Mouse (Mus musculus): Measurements from ENCODE around the gene Spint2. TPM values are rescaled to one million over a fixed set of nuclear protein-coding genes. Genes with fewer than 3 reads are reported as not detected.

Gene Spint2
- polyA plus RNA-seq, 1 experiment: 146 TPM

- Histone ChIP-seq H3K4me3 (ENCODE audit: control insufficient read depth, low read depth, low read length) (no peak overlapping the region), H3K27ac (ENCODE audit: control insufficient read depth, insufficient read depth, low read depth, low read length) (no peak overlapping the region), H3K36me3 (ENCODE audit: control insufficient read depth, insufficient read depth, low read length) (peaks cover 2% of the 10 kb centered on the region; the same call in 1 of the 2 replicates), H3K27me3 (ENCODE audit: control insufficient read depth, insufficient read depth, low read length) (no peaks in the 10 kb centered on the region), H3K4me1 (ENCODE audit: control insufficient read depth, insufficient read depth, low read length) (no peaks in the 10 kb centered on the region)
- no peak for TF ChIP-seq CTCF (IDR thresholded peaks at IDR 0.05; ENCODE audit: control insufficient read depth, insufficient read depth, insufficient replicate concordance, low read depth, low read length)
- TF ChIP-seq POLR2A (IDR thresholded peaks at IDR 0.05; ENCODE audit: control insufficient read depth, low read depth, low read length): no peak
These were observed 19.6 kb downstream of the Spint2 start for GRCm38 (mm10) chr7:29262151-29262550.

GRCm38 (mm10) chr7:29259781-29260730 is 21.7 kb downstream of the Spint2 start:
- TF ChIP-seq CTCF (IDR thresholded peaks at IDR 0.05; ENCODE audit: control insufficient read depth, insufficient read depth, insufficient replicate concordance, low read depth, low read length) (no peak), POLR2A (IDR thresholded peaks at IDR 0.05; ENCODE audit: control insufficient read depth, low read depth, low read length) (no peak)
- H3K36me3 ChIP-seq (ENCODE audit: control insufficient read depth, insufficient read depth, low read length): peaks cover 2% of the 10 kb centered on the region; the same call in 1 of the 2 replicates
- H3K4me3 ChIP-seq (ENCODE audit: control insufficient read depth, low read depth, low read length): no peak overlapping the region
- no peaks in the 10 kb centered on the region for H3K27me3 ChIP-seq (ENCODE audit: control insufficient read depth, insufficient read depth, low read length)
- H3K4me1 ChIP-seq (ENCODE audit: control insufficient read depth, insufficient read depth, low read length): no peaks in the 10 kb centered on the region
- no peak overlapping the region for H3K27ac ChIP-seq (ENCODE audit: control insufficient read depth, insufficient read depth, low read depth, low read length)

GRCm38 (mm10) chr7:29257368-29257767 is 24.3 kb downstream of the Spint2 start:
- no peaks in the 10 kb centered on the region for H3K4me1 ChIP-seq (ENCODE audit: control insufficient read depth, insufficient read depth, low read length)
- TF ChIP-seq CTCF (IDR thresholded peaks at IDR 0.05; ENCODE audit: control insufficient read depth, insufficient read depth, insufficient replicate concordance, low read depth, low read length): no peak
- no peak overlapping the region for H3K27ac ChIP-seq (ENCODE audit: control insufficient read depth, insufficient read depth, low read depth, low read length)
- no peaks in the 10 kb centered on the region for H3K27me3 ChIP-seq (ENCODE audit: control insufficient read depth, insufficient read depth, low read length)
- peaks cover 2% of the 10 kb centered on the region; the same call in 1 of the 2 replicates for H3K36me3 ChIP-seq (ENCODE audit: control insufficient read depth, insufficient read depth, low read length)
- no peak overlapping the region for H3K4me3 ChIP-seq (ENCODE audit: control insufficient read depth, low read depth, low read length)

- TF ChIP-seq CTCF (IDR thresholded peaks at IDR 0.05; ENCODE audit: control insufficient read depth, insufficient read depth, insufficient replicate concordance, low read depth, low read length) (no peak), POLR2A (IDR thresholded peaks at IDR 0.05; ENCODE audit: control insufficient read depth, low read depth, low read length) (no peak)
- Histone ChIP-seq H3K36me3 (ENCODE audit: control insufficient read depth, insufficient read depth, low read length) (peaks cover 2% of the 10 kb centered on the region; the same call in 1 of the 2 replicates), H3K27ac (ENCODE audit: control insufficient read depth, insufficient read depth, low read depth, low read length) (no peak overlapping the region), H3K4me3 (ENCODE audit: control insufficient read depth, low read depth, low read length) (no peak overlapping the region), H3K27me3 (ENCODE audit: control insufficient read depth, insufficient read depth, low read length) (no peaks in the 10 kb centered on the region), H3K4me1 (ENCODE audit: control insufficient read depth, insufficient read depth, low read length) (no peaks in the 10 kb centered on the region)
These were observed 25.8 kb downstream of the Spint2 start for GRCm38 (mm10) chr7:29255875-29256274.

- H3K27ac ChIP-seq (ENCODE audit: control insufficient read depth, insufficient read depth, low read depth, low read length): no peak overlapping the region
- TF ChIP-seq POLR2A (IDR thresholded peaks at IDR 0.05; ENCODE audit: control insufficient read depth, low read depth, low read length) (no peak), CTCF (IDR thresholded peaks at IDR 0.05; ENCODE audit: control insufficient read depth, insufficient read depth, insufficient replicate concordance, low read depth, low read length) (no peak)
- H3K4me3 ChIP-seq (ENCODE audit: control insufficient read depth, low read depth, low read length): no peak overlapping the region
- no peaks in the 10 kb centered on the region for H3K27me3 ChIP-seq (ENCODE audit: control insufficient read depth, insufficient read depth, low read length)
- H3K4me1 ChIP-seq (ENCODE audit: control insufficient read depth, insufficient read depth, low read length): no peaks in the 10 kb centered on the region; the same call in 1 of the 2 replicates
- peaks cover 2% of the 10 kb centered on the region; the same call in 1 of the 2 replicates for H3K36me3 ChIP-seq (ENCODE audit: control insufficient read depth, insufficient read depth, low read length)
These were observed 27.9 kb downstream of the Spint2 start for GRCm38 (mm10) chr7:29253842-29254241.

GRCm38 (mm10) chr7:29251166-29251565 is 30.5 kb downstream of the Spint2 start:
- TF ChIP-seq CTCF (IDR thresholded peaks at IDR 0.05; ENCODE audit: control insufficient read depth, insufficient read depth, insufficient replicate concordance, low read depth, low read length): no peak
- TF ChIP-seq POLR2A (IDR thresholded peaks at IDR 0.05; ENCODE audit: control insufficient read depth, low read depth, low read length): no peak

GRCm38 (mm10) chr7:29248261-29248841 is 33.4 kb downstream of the Spint2 start, which contains the start of gene 2200002D01Rik:
Gene 2200002D01Rik (minus strand): TSS chr7:29248466.
- Histone ChIP-seq H3K27ac (ENCODE audit: control insufficient read depth, insufficient read depth, low read depth, low read length) (no peak within 1 kb of the TSS), H3K4me1 (ENCODE audit: control insufficient read depth, insufficient read depth, low read length) (peaks cover 16% of the 10 kb centered on the region), H3K27me3 (ENCODE audit: control insufficient read depth, insufficient read depth, low read length) (no peaks in the 10 kb centered on the region), H3K4me3 (ENCODE audit: control insufficient read depth, low read depth, low read length) (peak within 1 kb of the TSS; percentile 69), H3K36me3 (ENCODE audit: control insufficient read depth, insufficient read depth, low read length) (no peaks in the 10 kb centered on the region)
- TF ChIP-seq POLR2A (IDR thresholded peaks at IDR 0.05; ENCODE audit: control insufficient read depth, low read depth, low read length): 0 out of 2 replicates have a peak, but pooled peaks have one; percentile 9
- TF ChIP-seq CTCF (IDR thresholded peaks at IDR 0.05; ENCODE audit: control insufficient read depth, insufficient read depth, insufficient replicate concordance, low read depth, low read length): no peak

More at GRCm38 (mm10) chr7:29251166-29251565, 30.5 kb downstream of the Spint2 start:
- no peak overlapping the region for H3K4me3 ChIP-seq (ENCODE audit: control insufficient read depth, low read depth, low read length)
- H3K4me1 ChIP-seq (ENCODE audit: control insufficient read depth, insufficient read depth, low read length): peaks cover 16% of the 10 kb centered on the region
- no peaks in the 10 kb centered on the region for H3K27me3 ChIP-seq (ENCODE audit: control insufficient read depth, insufficient read depth, low read length)
- H3K27ac ChIP-seq (ENCODE audit: control insufficient read depth, insufficient read depth, low read depth, low read length): no peak overlapping the region
- no peaks in the 10 kb centered on the region for H3K36me3 ChIP-seq (ENCODE audit: control insufficient read depth, insufficient read depth, low read length)

All from testis, adult 2 months (tissue).